Mouse (Mus musculus): ENCODE data around the gene Fryl.
A peak's percentile ranks its signal among the peaks of the same experiment; 100 is the strongest.
"Not testable (repeated sequence)": the region's sequence is repeated elsewhere in the genome, so short reads cannot be mapped to it uniquely, and the experiment has no call there.

Gene Fryl

GRCm38 (mm10) chr5:73079801-73080200 is 176.6 kb downstream of the Fryl start:
- DNase-seq = no peak

GRCm38 (mm10) chr5:73071319-73071718 is 185.1 kb downstream of the Fryl start:
- peak; percentile 76 for DNase-seq

GRCm38 (mm10) chr5:73066946-73067345 is 189.5 kb downstream of the Fryl start:
- DNase-seq = no peak

GRCm38 (mm10) chr5:73063768-73064669 is 192.4 kb downstream of the Fryl start:
- no peak for DNase-seq

- DNase-seq = no peak
These were observed 194.8 kb downstream of the Fryl start for GRCm38 (mm10) chr5:73061506-73062155.

GRCm38 (mm10) chr5:73056937-73057336 is 199.5 kb downstream of the Fryl start:
- no peak for DNase-seq

GRCm38 (mm10) chr5:73056457-73056856 is 200.0 kb downstream of the Fryl start:
- no peak for DNase-seq

- DNase-seq = no peak
These were observed 202.5 kb downstream of the Fryl start for GRCm38 (mm10) chr5:73053933-73054332.

GRCm38 (mm10) chr5:73047651-73048245 is 208.7 kb downstream of the Fryl start:
- DNase-seq = no peak

- peak; percentile 14 for DNase-seq
These were observed 212.4 kb downstream of the Fryl start for GRCm38 (mm10) chr5:73044055-73044454.

- no peak for DNase-seq
These were observed 223.9 kb downstream of the Fryl start for GRCm38 (mm10) chr5:73032481-73032880.

GRCm38 (mm10) chr5:73028646-73029045 is 227.8 kb downstream of the Fryl start:
- DNase-seq = no peak

GRCm38 (mm10) chr5:73023801-73024200 is 232.6 kb downstream of the Fryl start:
- DNase-seq = no peak

- no peak for DNase-seq
These were observed 241.7 kb downstream of the Fryl start for GRCm38 (mm10) chr5:73014745-73015144.

GRCm38 (mm10) chr5:73013611-73014287 is 242.7 kb downstream of the Fryl start:
- DNase-seq = peak; percentile 34

- DNase-seq = peak; percentile 36
These were observed 243.4 kb downstream of the Fryl start for GRCm38 (mm10) chr5:73012884-73013610.

GRCm38 (mm10) chr5:73011806-73012205 is 244.6 kb downstream of the Fryl start:
- not testable (repeated sequence) for DNase-seq

GRCm38 (mm10) chr5:73008230-73008629 is 248.2 kb downstream of the Fryl start:
- peak; percentile 25 for DNase-seq

GRCm38 (mm10) chr5:73007582-73007959 is 248.8 kb downstream of the Fryl start:
- DNase-seq = no peak

- peak; percentile 70 for DNase-seq
These were observed 249.4 kb downstream of the Fryl start, which contains the start of gene Slc10a4 for GRCm38 (mm10) chr5:73006784-73007581. Gene Slc10a4, plus strand, starts transcription at chr5:73006883.

GRCm38 (mm10) chr5:73004046-73004445 is 252.4 kb downstream of the Fryl start:
- DNase-seq = no peak
